Mouse (Mus musculus) brain, embryonic 14.5 days (tissue): ENCODE measurements around the gene Mpp3. TPM values are rescaled to one million over a fixed set of nuclear protein-coding genes. Genes with fewer than 3 reads are reported as not detected.

Source experiments
- DNase-seq: peaks from one replicate; pipeline ENCODE4 v3.0.0-alpha.2; 2011; ENCODE audit warnings: low read depth
- CTCF ChIP-seq: fragments of 200-500 bp; IDR thresholded peaks from 2 replicates; pipeline ENCODE4 v1.5.1; 2012; ENCODE audit warnings: inconsistent platforms, mild to moderate bottlenecking, moderate library complexity, borderline replicate concordance; ENCODE audit not compliant: insufficient read depth, insufficient read length; ENCODE audit errors: extremely low read depth
- POLR2A ChIP-seq: fragments of 200-500 bp; IDR thresholded peaks from 2 replicates; pipeline ENCODE4 v1.6.1; 2012; ENCODE audit warnings: mild to moderate bottlenecking, inconsistent platforms, borderline replicate concordance; ENCODE audit not compliant: poor library complexity, insufficient read depth, insufficient read length, severe bottlenecking; ENCODE audit errors: extremely low read depth
- polyA plus RNA-seq: library from polyadenylated mRNA; depleted of rRNA; stranded (reverse); fragments of >200 nt; gene quantifications from 2 replicates; pipeline ENCODE4 v1.2.3, GENCODE M21; 2012; rRNA removed

Gene Mpp3
- polyA plus RNA-seq: 50.9 and 55.3 TPM in 2 replicates

- TF ChIP-seq POLR2A: no peak
- no peak for TF ChIP-seq CTCF
- no peak for DNase-seq
These were observed at the start of gene Mpp3 for GRCm38 (mm10) chr11:102028087-102028816. Mpp3 (minus strand) TSS chr11:102028461.

GRCm38 (mm10) chr11:102073722-102074121 lies 45.5 kb upstream of the Mpp3 start:
- no peak for DNase-seq
- TF ChIP-seq POLR2A (no peak), CTCF (no peak)

GRCm38 (mm10) chr11:102072729-102073128 lies 44.5 kb upstream of the Mpp3 start:
- TF ChIP-seq CTCF: no peak
- TF ChIP-seq POLR2A: no peak
- DNase-seq: no peak

- TF ChIP-seq CTCF: no peak
- TF ChIP-seq POLR2A: no peak
- peak; percentile 46 for DNase-seq
These were observed 42.2 kb upstream of the Mpp3 start for GRCm38 (mm10) chr11:102070426-102070825.

- TF ChIP-seq CTCF (no peak), POLR2A (no peak)
- peak; percentile 75 for DNase-seq
These were observed 41.4 kb upstream of the Mpp3 start for GRCm38 (mm10) chr11:102069633-102070032.

- DNase-seq: peak; percentile 40
- TF ChIP-seq CTCF (peak; percentile 42; the same call in 1 of the 2 replicates), POLR2A (no peak)
These were observed 40.7 kb upstream of the Mpp3 start for GRCm38 (mm10) chr11:102068969-102069368.

- TF ChIP-seq POLR2A (no peak), CTCF (no peak)
- DNase-seq: no peak
These were observed 34.8 kb upstream of the Mpp3 start for GRCm38 (mm10) chr11:102063076-102063475.

GRCm38 (mm10) chr11:102061941-102062473 lies 33.7 kb upstream of the Mpp3 start:
- DNase-seq: no peak
- TF ChIP-seq CTCF (no peak), POLR2A (no peak)

- TF ChIP-seq CTCF (peak; percentile 99), POLR2A (no peak)
- peak; percentile 90 for DNase-seq
These were observed 33.1 kb upstream of the Mpp3 start for GRCm38 (mm10) chr11:102061236-102061940.

GRCm38 (mm10) chr11:102053847-102054246 lies 25.6 kb upstream of the Mpp3 start:
- TF ChIP-seq CTCF: peak; percentile 71
- TF ChIP-seq POLR2A: no peak
- peak; percentile 69 for DNase-seq

GRCm38 (mm10) chr11:102053183-102053582 lies 24.9 kb upstream of the Mpp3 start:
- TF ChIP-seq CTCF: no peak
- no peak for TF ChIP-seq POLR2A
- no peak for DNase-seq

- TF ChIP-seq POLR2A: no peak
- no peak for TF ChIP-seq CTCF
- DNase-seq: no peak
These were observed 24.4 kb upstream of the Mpp3 start for GRCm38 (mm10) chr11:102052697-102053096.

- no peak for DNase-seq
- TF ChIP-seq POLR2A (no peak), CTCF (no peak)
These were observed 23.7 kb upstream of the Mpp3 start for GRCm38 (mm10) chr11:102051954-102052353.
